Mouse (Mus musculus) limb, embryonic 14.5 days (tissue): ENCODE results near the gene Wwc1. TPM values are rescaled to one million over a fixed set of nuclear protein-coding genes. Genes with fewer than 3 reads are reported as not detected.
A peak's percentile ranks its signal among the peaks of the same experiment; 100 is the strongest.

Source experiments
- ATAC-seq: fragments of 200-750 bp; cut with Nextera tagmentation; 2 replicates; pipeline ENCODE4 v1.8.0; 2017; ENCODE audit warnings: low read depth, moderate number of reproducible peaks, moderate TSS enrichment; ENCODE audit not compliant: low FRiP score
- DNase-seq: peaks from one replicate; pipeline ENCODE4 v3.0.0-alpha.2; 2015; ENCODE audit warnings: low spot score
- H3K27ac ChIP-seq: fragments of 300-500 bp; sonication (generic); replicated peaks from 2 replicates; pipeline ENCODE4 v1.5.1; 2014; ENCODE audit warnings: low read depth, mild to moderate bottlenecking, low read length, moderate library complexity, mixed read lengths
- H3K27me3 ChIP-seq: fragments of 300-500 bp; sonication (generic); 2 replicates; pipeline ENCODE4 v1.6.1; 2014; ENCODE audit warnings: low read length, mixed read lengths; ENCODE audit not compliant: control insufficient read depth, insufficient read depth
- H3K36me3 ChIP-seq: fragments of 300-500 bp; sonication (generic); 2 replicates; pipeline ENCODE4 v1.6.1; 2014; ENCODE audit warnings: mild to moderate bottlenecking, low read length, moderate library complexity, mixed read lengths; ENCODE audit not compliant: control insufficient read depth, insufficient read depth
- H3K4me1 ChIP-seq: fragments of 300-500 bp; sonication (generic); 2 replicates; pipeline ENCODE4 v1.6.1; 2014; ENCODE audit warnings: antibody characterized with exemption, low read length, mixed read lengths; ENCODE audit not compliant: control insufficient read depth, insufficient read depth
- H3K4me2 ChIP-seq: fragments of 300-500 bp; sonication (generic); replicated peaks from 2 replicates; pipeline ENCODE4 v1.6.1; 2014; ENCODE audit warnings: low read depth, mild to moderate bottlenecking, low read length, moderate library complexity; ENCODE audit not compliant: severe bottlenecking
- H3K4me3 ChIP-seq: fragments of 300-500 bp; sonication (generic); replicated peaks from 2 replicates; pipeline ENCODE4 v1.5.1; 2014; ENCODE audit warnings: low read length
- H3K9ac ChIP-seq: fragments of 300-500 bp; sonication (generic); 2 replicates; pipeline ENCODE4 v1.6.1; 2014; ENCODE audit warnings: mild to moderate bottlenecking, low read depth, low read length, moderate library complexity; ENCODE audit not compliant: severe bottlenecking
- H3K9me3 ChIP-seq: fragments of 300-500 bp; sonication (generic); 2 replicates; pipeline ENCODE4 v1.6.1; 2016; ENCODE audit warnings: low read length; ENCODE audit not compliant: control insufficient read depth
- POLR2A ChIP-seq: fragments of 200-500 bp; IDR thresholded peaks from 2 replicates; pipeline ENCODE4 v1.8.0; 2012; ENCODE audit warnings: inconsistent platforms, mild to moderate bottlenecking, moderate library complexity, borderline replicate concordance; ENCODE audit not compliant: insufficient read depth, insufficient read length; ENCODE audit errors: extremely low read depth
- WGBS: fragments of 180-500 bp; shearing (Covaris S2); extraction: QIAGEN DNeasy Blood & Tissue Kit; methylation state at CpG from one replicate; pipeline ENCODE4 v1.1.7; 2014; 5-methylcytosine and 5-hydroxymethylcytosine counted together
- polyA plus RNA-seq, 2 experiments: library from polyadenylated mRNA; depleted of rRNA in 1 of 2; stranded (reverse) in 1 of 2; unstranded in 1 of 2; fragments of >200 nt; fragmentation: Nextera tagmentation in 1 of 2; extraction: Ambion mirVana in 1 of 2; gene quantifications; 2 replicates each; pipeline versions ENCODE4 v1.2.1 to v1.2.3; 2012 to 2014

Wwc1 gene
- polyA plus RNA-seq, 2 experiments: 5.8 to 13.9 TPM

DNA sequence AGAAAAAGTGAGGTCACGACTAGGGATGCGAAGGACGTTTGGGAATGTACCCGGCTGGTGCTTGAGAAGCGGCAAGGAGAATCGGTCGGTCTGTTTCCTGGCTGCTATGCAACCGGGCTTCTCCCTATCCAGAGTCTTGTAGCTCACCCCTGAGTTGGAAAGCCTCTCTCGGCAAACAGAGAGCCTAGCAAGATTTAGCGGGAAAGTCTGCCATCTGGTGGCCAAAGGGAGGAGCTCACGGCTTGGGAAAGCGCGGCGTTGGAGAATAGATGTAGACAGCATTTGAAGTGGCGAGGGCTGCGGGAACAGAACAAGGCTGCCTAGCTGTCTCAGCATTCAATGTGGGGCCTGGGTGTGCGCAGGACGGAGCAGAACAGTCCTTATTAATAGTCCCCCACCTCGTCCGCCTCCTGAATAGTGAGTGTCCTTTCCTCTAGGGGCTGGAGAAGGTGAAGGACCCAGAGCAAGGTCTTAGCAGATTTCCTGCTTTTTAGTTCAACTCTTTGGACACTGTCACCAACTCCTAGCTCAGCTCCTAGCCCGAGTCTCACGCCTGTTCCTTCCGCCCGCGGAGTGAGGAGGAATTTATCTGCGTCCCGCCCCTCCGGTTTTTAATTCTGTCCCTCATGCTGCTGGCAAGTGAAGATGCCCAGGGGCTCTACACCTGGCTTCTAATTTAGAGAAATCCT, 21.1 kb upstream of the Wwc1 start:
- no peak overlapping the region for H3K27ac ChIP-seq
- peak overlapping the region; percentile 13 for H3K4me3 ChIP-seq
- DNase-seq (peak; percentile 91), ATAC-seq (peak; percentile 90)
- peak overlapping the region; percentile 42 for H3K4me2 ChIP-seq
- H3K9me3 ChIP-seq: no peaks in the 10 kb centered on the region
- 0 out of 2 replicates have a peak, but pooled peaks have one; percentile 19 for TF ChIP-seq POLR2A
- 6% methylated on average over 28 of the region's 28 CpGs for WGBS
- H3K9ac ChIP-seq: peak overlapping the region; percentile 6; the same call in 1 of the 2 replicates
- peaks cover 5% of the 10 kb centered on the region; the same call in 1 of the 2 replicates for H3K27me3 ChIP-seq
- no peaks in the 10 kb centered on the region for H3K36me3 ChIP-seq
- H3K4me1 ChIP-seq: no peaks in the 10 kb centered on the region; the same call in 1 of the 2 replicates

DNA sequence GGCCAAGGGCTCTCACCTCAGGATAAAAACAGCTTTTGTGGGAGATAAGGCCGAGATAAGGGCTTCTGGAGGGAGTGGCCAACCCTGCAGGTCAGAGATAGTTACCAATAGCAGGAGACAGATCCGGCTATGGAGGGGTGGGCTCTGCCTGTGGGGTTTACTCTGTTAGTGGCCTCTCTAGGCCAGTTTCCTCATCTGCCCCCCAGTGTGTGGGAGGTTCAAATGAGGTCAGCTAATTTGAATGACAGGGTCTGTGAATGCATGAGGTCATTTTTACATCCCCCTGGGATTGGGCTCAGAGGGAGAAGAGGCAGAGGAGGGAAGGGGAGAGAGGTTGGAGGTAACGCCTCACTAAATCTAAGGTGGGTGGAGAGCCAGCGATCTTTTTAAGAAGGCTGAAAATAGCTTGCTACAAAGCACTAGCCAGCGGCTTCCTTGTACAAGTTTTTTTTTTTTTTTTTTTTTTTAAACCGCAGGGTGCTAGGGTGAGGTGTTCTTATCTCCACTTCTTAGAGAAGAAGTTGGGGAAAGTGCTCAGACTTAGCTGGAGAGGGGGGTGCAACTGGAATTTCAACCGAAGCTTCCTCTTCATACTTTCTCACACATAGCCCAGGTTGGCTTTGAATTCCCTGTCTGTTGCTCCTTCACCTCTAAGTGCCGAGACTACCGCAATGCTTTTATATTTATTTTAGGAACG, 20.4 kb upstream of the Wwc1 start:
- Histone ChIP-seq H3K4me1 (no peaks in the 10 kb centered on the region; the same call in 1 of the 2 replicates), H3K27me3 (peaks cover 5% of the 10 kb centered on the region; the same call in 1 of the 2 replicates), H3K36me3 (no peaks in the 10 kb centered on the region), H3K4me3 (peak overlapping the region; percentile 13), H3K9me3 (no peaks in the 10 kb centered on the region), H3K9ac (no peak overlapping the region), H3K27ac (no peak overlapping the region), H3K4me2 (peak overlapping the region; percentile 42)
- TF ChIP-seq POLR2A: no peak
- WGBS: 5% methylated on average over 10 of the region's 10 CpGs
- DNase-seq (no peak), ATAC-seq (peak; percentile 16; the same call in 1 of the 2 replicates)

DNA sequence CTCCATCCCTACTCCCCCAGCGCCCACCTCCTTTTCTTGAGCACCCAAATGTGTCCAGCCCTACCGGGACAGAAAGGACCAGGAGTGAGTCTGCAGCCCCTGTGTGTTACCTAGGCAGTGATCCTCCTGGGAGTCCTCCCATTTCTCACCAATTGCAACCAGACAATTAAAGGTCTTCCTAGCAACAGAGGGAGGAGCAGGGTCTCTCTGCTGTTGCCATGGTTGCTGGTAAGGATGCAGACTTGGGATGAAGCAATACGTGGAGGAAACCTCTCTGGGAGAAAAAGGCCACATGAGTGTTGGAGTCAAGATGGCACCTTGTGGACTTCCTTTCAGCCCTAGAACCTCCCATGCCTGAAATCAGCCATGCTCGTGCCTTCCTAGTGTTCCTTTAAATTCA, 19.7 kb upstream of the Wwc1 start:
- 14% methylated on average over 4 of the region's 4 CpGs for WGBS
- no peak for ATAC-seq
- Histone ChIP-seq H3K4me3 (no peak overlapping the region), H3K9me3 (no peaks in the 10 kb centered on the region), H3K4me1 (no peaks in the 10 kb centered on the region; the same call in 1 of the 2 replicates), H3K27ac (no peak overlapping the region), H3K9ac (no peak overlapping the region), H3K4me2 (no peak overlapping the region), H3K27me3 (peaks cover 5% of the 10 kb centered on the region; the same call in 1 of the 2 replicates), H3K36me3 (no peaks in the 10 kb centered on the region)
- DNase-seq: no peak
- TF ChIP-seq POLR2A: no peak

DNA sequence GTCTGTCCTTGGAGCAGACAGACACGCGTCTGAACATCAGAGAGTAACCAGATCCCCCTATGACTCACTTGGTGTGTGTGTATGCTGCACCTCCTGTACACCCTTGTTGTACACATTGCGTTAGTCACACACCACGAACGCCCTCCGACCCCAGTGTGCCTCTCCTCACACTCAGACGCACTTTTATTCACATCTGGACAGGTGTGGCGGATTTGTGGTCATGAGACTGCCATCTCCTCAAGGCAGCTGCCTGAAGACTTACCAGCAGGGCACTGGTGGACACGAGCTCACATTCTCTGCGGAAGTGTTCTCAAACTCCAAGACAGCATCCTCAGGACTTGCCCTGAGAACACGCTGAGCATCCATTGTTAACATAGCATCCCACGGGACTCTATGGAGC, 17.7 kb upstream of the Wwc1 start:
- DNase-seq (no peak), ATAC-seq (no peak)
- no peak overlapping the region for H3K27ac ChIP-seq
- H3K4me3 ChIP-seq: no peak overlapping the region
- TF ChIP-seq POLR2A: no peak
- H3K9me3 ChIP-seq: no peaks in the 10 kb centered on the region
- H3K9ac ChIP-seq: no peak overlapping the region
- H3K4me1 ChIP-seq: no peaks in the 10 kb centered on the region; the same call in 1 of the 2 replicates
- 59% methylated on average over 12 of the region's 12 CpGs for WGBS
- no peaks in the 10 kb centered on the region for H3K36me3 ChIP-seq
- H3K27me3 ChIP-seq: peaks cover 5% of the 10 kb centered on the region; the same call in 1 of the 2 replicates
- no peak overlapping the region for H3K4me2 ChIP-seq

DNA sequence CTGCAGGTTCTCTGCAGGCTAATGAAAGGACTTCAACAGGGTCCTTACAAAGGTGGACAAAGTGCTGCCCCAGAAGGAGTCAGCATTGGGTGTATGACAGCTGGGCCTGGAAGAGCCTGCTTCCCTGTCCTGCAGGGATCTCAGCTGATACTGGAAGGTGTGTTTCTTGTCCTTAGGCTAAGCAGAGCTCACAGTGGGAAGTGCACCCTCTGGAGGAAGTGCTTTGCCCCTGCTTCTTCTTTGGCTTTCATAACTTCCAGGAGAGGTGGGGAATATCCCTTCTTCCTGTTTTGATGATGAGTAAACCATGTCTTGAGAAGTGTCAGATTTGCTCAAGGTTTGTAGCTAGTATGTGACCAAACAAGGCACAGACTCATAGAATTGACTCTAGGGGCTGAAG, 15.0 kb upstream of the Wwc1 start:
- no peak overlapping the region for H3K4me3 ChIP-seq
- no peaks in the 10 kb centered on the region for H3K4me1 ChIP-seq
- H3K27ac ChIP-seq: no peak overlapping the region
- H3K36me3 ChIP-seq: no peaks in the 10 kb centered on the region
- no peak for TF ChIP-seq POLR2A
- no peaks in the 10 kb centered on the region for H3K9me3 ChIP-seq
- peaks cover 5% of the 10 kb centered on the region; the same call in 1 of the 2 replicates for H3K27me3 ChIP-seq
- H3K4me2 ChIP-seq: no peak overlapping the region
- DNase-seq (no peak), ATAC-seq (no peak)
- H3K9ac ChIP-seq: no peak overlapping the region
